Mouse (Mus musculus) ES-E14 (cell line): ENCODE data around the gene Ifitm6. TPM values are rescaled to one million over a fixed set of nuclear protein-coding genes. Genes with fewer than 3 reads are reported as not detected.

Experiments
- DNase-seq: peaks from one replicate; pipeline ENCODE4 v3.0.0-alpha.2; 2013; ENCODE audit warnings: low read depth, low spot score
- H3K27ac ChIP-seq: 2 replicates; pipeline ENCODE4 v1.5.1; 2012; ENCODE audit warnings: low read depth, mild to moderate bottlenecking, low read length, moderate library complexity, mixed read lengths; ENCODE audit not compliant: poor library complexity, insufficient read depth, severe bottlenecking
- H3K36me3 ChIP-seq: 2 replicates; pipeline ENCODE4 v1.6.1; 2012; ENCODE audit warnings: mild to moderate bottlenecking, low read length, moderate library complexity, mixed read lengths; ENCODE audit not compliant: control insufficient read depth, poor library complexity, insufficient read depth, severe bottlenecking
- H3K4me1 ChIP-seq, 2 experiments: fragments of 150-350 bp in 1 of 2; sonication (generic) in 1 of 2; 2 replicates each; pipeline ENCODE4 v1.6.1; 2012; ENCODE audit warnings: low read length in 2 of 2, mild to moderate bottlenecking in 1 of 2, mixed read lengths in 1 of 2; ENCODE audit not compliant: control insufficient read depth in 2 of 2, insufficient read depth in 2 of 2, poor library complexity in 1 of 2
- H3K4me3 ChIP-seq, 2 experiments: fragments of 150-350 bp in 1 of 2; sonication (generic) in 1 of 2; 2 replicates each; pipeline ENCODE4 v1.5.1; 2012; ENCODE audit warnings: low read length in 2 of 2, low read depth in 1 of 2, mild to moderate bottlenecking in 1 of 2, mixed read lengths in 1 of 2; ENCODE audit not compliant: insufficient read depth in 1 of 2, poor library complexity in 1 of 2, severe bottlenecking in 1 of 2
- H3K9ac ChIP-seq: 2 replicates; pipeline ENCODE4 v1.6.1; 2012; ENCODE audit warnings: low read depth, mild to moderate bottlenecking, low read length, mixed read lengths; ENCODE audit not compliant: poor library complexity, insufficient read depth, severe bottlenecking
- H3K9me3 ChIP-seq: fragments of 150-350 bp; sonication (generic); 2 replicates; pipeline ENCODE4 v1.6.1; 2012; ENCODE audit warnings: low read depth, mild to moderate bottlenecking, low read length; ENCODE audit not compliant: control insufficient read depth, insufficient read depth
- CHD2 ChIP-seq: IDR thresholded peaks from 2 replicates; pipeline ENCODE4 v1.6.1; 2014; ENCODE audit warnings: mild to moderate bottlenecking, low read depth, low read length, inconsistent platforms
- HCFC1 ChIP-seq: IDR thresholded peaks from 2 replicates; pipeline ENCODE4 v1.6.1; 2012; ENCODE audit warnings: low read length, inconsistent platforms, borderline replicate concordance; ENCODE audit not compliant: insufficient read depth
- MAFK ChIP-seq: IDR thresholded peaks from 2 replicates; pipeline ENCODE4 v1.6.1; 2014; ENCODE audit warnings: mild to moderate bottlenecking, low read depth, low read length, inconsistent platforms; ENCODE audit not compliant: insufficient read depth
- ZC3H11A ChIP-seq: IDR thresholded peaks from 2 replicates; pipeline ENCODE4 v1.6.1; 2012; ENCODE audit warnings: low read depth, mild to moderate bottlenecking, inconsistent platforms, low read length, borderline replicate concordance
- ZNF384 ChIP-seq: IDR thresholded peaks from 2 replicates; pipeline ENCODE4 v1.6.1; 2012; ENCODE audit warnings: low read depth, low read length, inconsistent platforms
- in situ Hi-C, 2 experiments: fragments of 600-800 bp; cut with MboI; formaldehyde crosslinking; loops; one replicate each; pipeline ENCODE4 v1.15.1; 2025; ENCODE audit warnings: low sequenced_read_pairs in 2 of 2, inconsistent platforms in 1 of 2; ENCODE audit not compliant: unreplicated experiment in 2 of 2
- total RNA-seq: library from RNA; depleted of rRNA; stranded (reverse); fragments of 300-350 nt; gene quantifications from 2 replicates; pipeline ENCODE4 v1.2.3, GENCODE M21; 2012

Ifitm6 gene
- total RNA-seq, 1 experiment: 0.36 TPM

GRCm38 (mm10) chr7:141057541-141057940, 39.8 kb upstream of the Ifitm6 start:
- H3K4me3 ChIP-seq: no peak overlapping the region
- no peak overlapping the region for H3K9ac ChIP-seq
- H3K4me1 ChIP-seq: peaks cover 6 to 12% of the 10 kb centered on the region in 2 experiments
- H3K36me3 ChIP-seq: peaks cover under 1% of the 10 kb centered on the region; the same call in 1 of the 2 replicates
- DNase-seq: no peak
- in situ Hi-C loops: loop anchor here in 1 of 2 experiments (25.0 kb wide), 1 partner anchor 220 kb away; the partner anchor contains the start of genes Odf3, Scgb1c1 and Urah
- TF ChIP-seq HCFC1 (no peak), ZNF384 (no peak), ZC3H11A (no peak), CHD2 (no peak), MAFK (no peak)
- H3K9me3 ChIP-seq: no peaks in the 10 kb centered on the region
- H3K27ac ChIP-seq: no peak overlapping the region

GRCm38 (mm10) chr7:141056976-141057375, 39.3 kb upstream of the Ifitm6 start:
- in situ Hi-C loops: loop anchor here in 1 of 2 experiments (25.0 kb wide), 1 partner anchor 220 kb away; the partner anchor contains the start of genes Odf3, Scgb1c1 and Urah
- no peak overlapping the region for H3K4me3 ChIP-seq
- no peaks in the 10 kb centered on the region for H3K9me3 ChIP-seq
- no peak for DNase-seq
- no peaks in the 10 kb centered on the region for H3K36me3 ChIP-seq
- H3K27ac ChIP-seq: no peak overlapping the region
- H3K4me1 ChIP-seq: peaks cover 3 to 10% of the 10 kb centered on the region in 2 experiments
- TF ChIP-seq HCFC1: no peak
- no peak for TF ChIP-seq CHD2
- no peak for TF ChIP-seq ZC3H11A
- no peak for TF ChIP-seq ZNF384
- TF ChIP-seq MAFK: no peak
- no peak overlapping the region for H3K9ac ChIP-seq

GRCm38 (mm10) chr7:141055785-141056184, 38.1 kb upstream of the Ifitm6 start:
- TF ChIP-seq ZC3H11A: 0 out of 2 replicates have a peak, but pooled peaks have one; percentile 6
- no peak for TF ChIP-seq CHD2
- TF ChIP-seq HCFC1: no peak
- TF ChIP-seq ZNF384: no peak
- no peak for TF ChIP-seq MAFK
- DNase-seq: no peak

GRCm38 (mm10) chr7:141052421-141052820, 34.7 kb upstream of the Ifitm6 start:
- H3K27ac ChIP-seq: no peak overlapping the region
- H3K36me3 ChIP-seq: no peaks in the 10 kb centered on the region
- no peak for DNase-seq
- H3K4me3 ChIP-seq: no peak overlapping the region
- H3K4me1 ChIP-seq: peaks cover 5 to 15% of the 10 kb centered on the region in 2 experiments
- TF ChIP-seq HCFC1 (no peak), MAFK (no peak), ZNF384 (no peak), CHD2 (no peak), ZC3H11A (no peak)
- H3K9ac ChIP-seq: no peak overlapping the region
- no peaks in the 10 kb centered on the region for H3K9me3 ChIP-seq
- in situ Hi-C loops: loop anchor here (5.0 to 25.0 kb wide), 2 partner anchors 210 to 215 kb away; partner anchors contain the start of genes Odf3 (in 1 of the 2), Scgb1c1 (in 1 of the 2) and Urah (in 1 of the 2)

More at GRCm38 (mm10) chr7:141055785-141056184, 38.1 kb upstream of the Ifitm6 start:
- no peaks in the 10 kb centered on the region for H3K9me3 ChIP-seq
- in situ Hi-C loops: loop anchor here in 1 of 2 experiments (25.0 kb wide), 1 partner anchor 218 kb away; the partner anchor contains the start of genes Odf3, Scgb1c1 and Urah
- H3K9ac ChIP-seq: no peak overlapping the region
- H3K36me3 ChIP-seq: no peaks in the 10 kb centered on the region
- no peak overlapping the region for H3K27ac ChIP-seq
- H3K4me3 ChIP-seq: no peak overlapping the region
- peaks cover 8 to 9% of the 10 kb centered on the region in 2 experiments for H3K4me1 ChIP-seq
